Mouse (Mus musculus) neural tube, embryonic 11.5 days (tissue): ENCODE data around the gene Nkx1-1. TPM values are rescaled to one million over a fixed set of nuclear protein-coding genes. Genes with fewer than 3 reads are reported as not detected.

Experiments used
- polyA plus RNA-seq: library from polyadenylated mRNA; unstranded; fragments of >200 nt; fragmentation: Nextera tagmentation; extraction: Ambion mirVana; gene quantifications from 2 replicates; pipeline ENCODE4 v1.2.1, GENCODE M21; 2014

The Nkx1-1 gene
- polyA plus RNA-seq, 1 experiment from 2014 or later, result 1.2 TPM

Other genes starting within 250 kb of the Nkx1-1 start
- gene Spon2, start 215.5 kb downstream of the Nkx1-1 start, polyA plus RNA-seq, result 2.4 and 2.6 TPM in 2 replicates
- 591 and 593 TPM in 2 replicates for gene Ctbp1, start 159.0 kb downstream of the Nkx1-1 start, polyA plus RNA-seq
- 137 and 154 TPM in 2 replicates for gene Maea, start 98.5 kb downstream of the Nkx1-1 start, polyA plus RNA-seq
- 6.5 and 7.0 TPM in 2 replicates for gene Uvssa, start 55.4 kb downstream of the Nkx1-1 start, polyA plus RNA-seq
- 53.4 and 59.3 TPM in 2 replicates for gene Fam53a, start 195.7 kb upstream of the Nkx1-1 start, polyA plus RNA-seq
- 0.58 and 0.77 TPM in 2 replicates for gene Gm9903, start 195.9 kb upstream of the Nkx1-1 start, polyA plus RNA-seq
- gene Slbp, start 218.6 kb upstream of the Nkx1-1 start, polyA plus RNA-seq, result 242 and 267 TPM in 2 replicates
- 238 and 260 TPM in 2 replicates for gene Tacc3, start 224.2 kb upstream of the Nkx1-1 start, polyA plus RNA-seq
- gene Tmem129, start 224.4 kb upstream of the Nkx1-1 start, polyA plus RNA-seq, result 38.6 and 39.7 TPM in 2 replicates